Mouse (Mus musculus) Patski (cell line): ENCODE measurements around the gene Ano6. TPM values are rescaled to one million over a fixed set of nuclear protein-coding genes. Genes with fewer than 3 reads are reported as not detected.

ENCODE experiments used
- ATAC-seq: fragments of 100-300 bp; one replicate; pipeline ENCODE4 v1.8.0; 2021
- CTCF ChIA-PET: fragments of 350-600 bp; sonication (Branson Sonifier 250); formaldehyde crosslinking; loops from one replicate; lab custom pipeline; 2022; ENCODE audit warnings: inconsistent platforms; lab: Charles Lee
- POLR2A ChIA-PET: fragments of 350-600 bp; sonication (Branson Sonifier 250); formaldehyde crosslinking; loops from one replicate; lab custom pipeline; 2022; ENCODE audit warnings: antibody characterized with exemption, inconsistent platforms; lab: Charles Lee
- DNase-seq: peaks from one replicate; pipeline ENCODE4 v3.0.0-alpha.2; 2011; ENCODE audit warnings: low read depth, low spot score
- H3K27me3 ChIP-seq: fragments of 371-371 bp; one replicate; pipeline ENCODE4 v1.5.1; 2021
- CTCF ChIP-seq: fragments of 100-300 bp; IDR thresholded peaks from one replicate; pipeline ENCODE4 v1.5.1; 2021
- in situ Hi-C: fragments of 300-500 bp; cut with MboI; formaldehyde crosslinking; loops from 3 replicates; pipeline ENCODE4 v1.11.1; 2018; ENCODE audit warnings: low pct_unique_long_range_greater_than_20kb, mixed read lengths
- polyA plus RNA-seq: library from polyadenylated mRNA; unstranded; gene quantifications from one replicate; pipeline ENCODE4 v1.2.3, GENCODE M21; 2021

Ano6 gene
- polyA plus RNA-seq, 1 experiment from 2014 or later: 184 TPM

DNA sequence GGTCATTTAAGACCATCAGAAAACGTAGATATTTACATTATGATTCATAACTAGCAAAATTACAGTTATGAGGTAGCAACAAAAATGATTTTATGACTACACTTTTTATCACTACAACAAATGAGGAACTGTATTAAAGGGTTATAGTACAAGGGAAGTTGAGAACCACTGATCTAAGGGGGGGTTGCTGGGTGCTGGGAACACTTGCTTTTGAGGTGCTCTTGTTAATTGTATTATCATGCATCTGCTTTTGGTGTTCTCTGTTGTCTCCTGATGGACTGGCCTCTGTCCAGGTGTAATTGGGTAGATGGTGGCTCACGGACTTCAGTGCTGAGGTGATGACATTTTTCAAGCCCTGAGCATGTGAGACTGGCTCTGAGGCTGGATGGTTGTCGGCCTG, 130.4 kb downstream of the Ano6 start:
- TF ChIP-seq CTCF: no peak
- DNase-seq (no peak), ATAC-seq (no peak)
- H3K27me3 ChIP-seq: no peaks in the 10 kb centered on the region
- ChIA-PET CTCF (no interaction called here), POLR2A (no interaction called here)
- in situ Hi-C loops: no loop called here

- ChIA-PET POLR2A (no interaction called here), CTCF (interaction anchor here (1.2 kb wide), 1 partner anchor 12 kb away, joined by 3 read pairs; no protein-coding TSS in a partner anchor)
- in situ Hi-C loops: no loop called here
- no peak for TF ChIP-seq CTCF
- no peak for DNase-seq
- no peak for ATAC-seq
- no peaks in the 10 kb centered on the region for H3K27me3 ChIP-seq
Observed at GRCm38 (mm10) chr15:95921639-95922038, 131.0 kb downstream of the Ano6 start.

GRCm38 (mm10) chr15:95922558-95922957, 131.9 kb downstream of the Ano6 start:
- DNase-seq: no peak
- POLR2A ChIA-PET: no interaction called here
- ATAC-seq: no peak
- CTCF ChIA-PET: interaction anchor here (1.1 to 1.2 kb wide), 2 partner anchors 9 to 11 kb away, joined by 3 read pairs; no protein-coding TSS in a partner anchor
- no peaks in the 10 kb centered on the region for H3K27me3 ChIP-seq
- no peak for TF ChIP-seq CTCF
- in situ Hi-C loops: no loop called here

- ChIA-PET POLR2A (no interaction called here), CTCF (no interaction called here)
- ATAC-seq (no peak), DNase-seq (no peak)
- no peaks in the 10 kb centered on the region for H3K27me3 ChIP-seq
- in situ Hi-C loops: no loop called here
- no peak for TF ChIP-seq CTCF
Observed at GRCm38 (mm10) chr15:95925334-95925986, 134.8 kb downstream of the Ano6 start.

DNA sequence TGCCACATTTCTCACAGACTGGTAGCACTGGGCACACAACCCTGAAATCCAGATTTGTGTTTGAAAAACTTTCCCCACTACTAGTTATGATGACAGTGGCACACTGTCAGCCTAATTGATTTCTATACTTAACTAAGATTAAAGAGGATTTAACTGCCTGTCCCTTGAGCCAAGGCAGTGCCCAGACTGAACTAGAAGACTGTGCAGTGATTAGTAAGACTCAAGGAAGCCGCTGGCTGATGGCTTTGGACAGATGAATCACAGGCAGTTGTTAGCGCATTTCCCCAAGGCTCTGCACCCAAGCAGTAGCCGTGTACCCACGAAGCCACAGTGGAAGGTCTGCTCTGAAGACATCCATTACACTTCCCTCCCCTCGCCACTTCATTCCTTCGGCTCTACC, 138.4 kb downstream of the Ano6 start:
- ATAC-seq: peak; percentile 41
- POLR2A ChIA-PET: no interaction called here
- CTCF ChIA-PET: no interaction called here
- H3K27me3 ChIP-seq: no peaks in the 10 kb centered on the region
- no peak for TF ChIP-seq CTCF
- DNase-seq: no peak
- in situ Hi-C loops: no loop called here

GRCm38 (mm10) chr15:95931013-95931775, 140.6 kb downstream of the Ano6 start:
- TF ChIP-seq CTCF: no peak
- H3K27me3 ChIP-seq: no peaks in the 10 kb centered on the region
- in situ Hi-C loops: no loop called here
- ChIA-PET CTCF (interaction anchor here (0.7 to 0.9 kb wide), 2 partner anchors 9 to 22 kb away, joined by 3 read pairs; no protein-coding TSS in a partner anchor), POLR2A (interaction anchor here (0.6 kb wide), 1 partner anchor 145 kb away, joined by 3 read pairs; no protein-coding TSS in a partner anchor)
- ATAC-seq: no peak
- DNase-seq: no peak

DNA sequence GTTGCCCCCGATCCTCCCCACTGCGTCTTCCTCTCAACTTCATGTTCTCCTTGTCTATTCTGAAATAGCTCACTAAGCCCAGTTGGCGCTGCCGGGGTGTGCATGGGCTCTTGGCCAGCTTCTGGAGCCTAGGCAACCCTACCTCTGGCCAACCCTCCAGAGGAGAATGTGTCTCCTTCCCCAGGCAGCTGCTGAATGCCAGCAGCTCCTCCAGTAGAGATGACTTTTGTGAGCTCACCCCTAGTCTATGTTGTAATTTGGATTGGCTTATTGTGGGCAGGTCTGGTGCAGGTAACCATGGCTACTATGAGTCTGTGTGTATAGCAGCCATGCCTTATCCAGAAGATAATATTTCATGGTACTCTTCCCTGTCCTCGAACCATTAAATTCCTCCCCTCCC, 141.7 kb downstream of the Ano6 start:
- DNase-seq: no peak
- no peaks in the 10 kb centered on the region for H3K27me3 ChIP-seq
- POLR2A ChIA-PET: no interaction called here
- CTCF ChIA-PET: no interaction called here
- TF ChIP-seq CTCF: no peak
- no peak for ATAC-seq
- in situ Hi-C loops: no loop called here

GRCm38 (mm10) chr15:95935141-95935540, 144.5 kb downstream of the Ano6 start:
- TF ChIP-seq CTCF: no peak
- DNase-seq (no peak), ATAC-seq (no peak)
- H3K27me3 ChIP-seq: no peaks in the 10 kb centered on the region
- POLR2A ChIA-PET: no interaction called here
- CTCF ChIA-PET: no interaction called here
- in situ Hi-C loops: no loop called here

DNA sequence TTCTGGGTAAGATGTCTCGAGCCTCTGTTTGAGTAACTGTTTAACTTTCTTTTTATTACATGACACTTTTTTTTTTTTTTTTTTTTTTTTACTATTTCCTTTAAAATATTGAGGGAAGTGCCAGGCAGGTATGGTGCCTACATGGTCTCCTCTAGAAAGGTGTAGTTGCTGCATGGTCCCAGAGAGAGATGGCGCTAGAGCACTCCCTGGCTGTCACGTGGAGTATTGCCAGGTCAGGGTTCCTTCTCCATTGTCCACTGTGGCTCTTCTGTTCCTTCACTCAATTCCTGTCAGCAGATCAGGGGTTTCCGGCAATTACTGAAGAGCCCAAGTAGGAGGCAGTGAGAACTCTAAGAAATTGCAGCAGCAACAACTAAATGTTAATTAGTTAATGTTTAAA, 152.8 kb downstream of the Ano6 start:
- ATAC-seq: peak; percentile 45
- DNase-seq: no peak
- in situ Hi-C loops: loop anchor here (5.0 to 10.0 kb wide), 2 partner anchors 159 to 339 kb away; no protein-coding TSS in a partner anchor
- ChIA-PET CTCF (interaction anchor here (1.1 to 1.2 kb wide), 2 partner anchors 10 to 170 kb away, joined by 3 to 5 read pairs; no protein-coding TSS in a partner anchor), POLR2A (interaction anchor here (0.8 kb wide), 1 partner anchor 170 kb away, joined by 4 read pairs; no protein-coding TSS in a partner anchor)
- TF ChIP-seq CTCF: peak; percentile 77
- H3K27me3 ChIP-seq: no peaks in the 10 kb centered on the region

DNA sequence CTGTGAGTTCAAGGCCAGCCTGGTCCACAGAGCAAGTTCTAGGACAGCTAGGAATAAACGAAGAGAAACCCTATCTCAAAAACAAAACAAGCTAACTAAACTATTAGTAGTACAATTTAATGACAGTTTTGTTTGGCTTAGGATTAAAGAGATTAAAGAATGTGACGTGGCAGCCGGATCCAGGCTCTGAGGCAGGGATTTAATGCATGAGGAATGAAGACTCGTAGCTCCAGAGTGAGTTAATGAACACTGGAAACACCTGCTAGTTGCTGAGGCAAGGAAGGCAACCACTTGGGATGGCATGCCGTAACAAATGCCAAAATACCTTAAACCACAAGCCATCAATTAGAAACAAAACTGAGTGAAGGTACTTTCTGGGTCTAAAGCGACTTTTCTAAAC, 153.7 kb downstream of the Ano6 start:
- ChIA-PET CTCF (interaction anchor here (1.1 to 1.2 kb wide), 2 partner anchors 11 to 171 kb away, joined by 3 to 5 read pairs; no protein-coding TSS in a partner anchor), POLR2A (interaction anchor here (0.8 kb wide), 1 partner anchor 171 kb away, joined by 4 read pairs; no protein-coding TSS in a partner anchor)
- peak; percentile 76 for ATAC-seq
- no peaks in the 10 kb centered on the region for H3K27me3 ChIP-seq
- TF ChIP-seq CTCF: no peak
- in situ Hi-C loops: loop anchor here (5.0 to 10.0 kb wide), 2 partner anchors 159 to 338 kb away; no protein-coding TSS in a partner anchor
- peak; percentile 82 for DNase-seq
